Mouse (Mus musculus) lung, postnatal 4 days (tissue): Measurements from ENCODE around the gene Ncor2.

ENCODE experiments used
- DNase-seq, 2 experiments: peaks; one replicate each; pipeline ENCODE4 v3.0.0; 2021

The Ncor2 gene

GRCm38 (mm10) chr5:125143114-125143872 is 35.7 kb downstream of the Ncor2 start:
- no peak for DNase-seq

- DNase-seq, result peak; percentile 47 to 54
Measured at GRCm38 (mm10) chr5:125141916-125142315, 37.1 kb downstream of the Ncor2 start.

- DNase-seq, result no peak
Measured at GRCm38 (mm10) chr5:125141525-125141880, 37.5 kb downstream of the Ncor2 start.

GRCm38 (mm10) chr5:125140832-125141524 is 38.0 kb downstream of the Ncor2 start:
- DNase-seq, result peak; percentile 99 to 100

- DNase-seq, result peak; percentile 87 to 92
Measured at GRCm38 (mm10) chr5:125140151-125140699, 38.8 kb downstream of the Ncor2 start.

GRCm38 (mm10) chr5:125139669-125140068 is 39.4 kb downstream of the Ncor2 start:
- DNase-seq, result no peak

GRCm38 (mm10) chr5:125138841-125139430 is 40.1 kb downstream of the Ncor2 start:
- peak in 1 of 2 experiments; percentile 47 for DNase-seq

- DNase-seq, result no peak
Measured at GRCm38 (mm10) chr5:125137672-125138285, 41.2 kb downstream of the Ncor2 start.

- peak; percentile 48 to 65 for DNase-seq
Measured at GRCm38 (mm10) chr5:125136996-125137671, 41.9 kb downstream of the Ncor2 start.

GRCm38 (mm10) chr5:125136296-125136995 is 42.6 kb downstream of the Ncor2 start:
- no peak for DNase-seq

GRCm38 (mm10) chr5:125134795-125135468 is 44.1 kb downstream of the Ncor2 start:
- DNase-seq, result peak; percentile 78 to 87

GRCm38 (mm10) chr5:125134391-125134790 is 44.6 kb downstream of the Ncor2 start:
- peak; percentile 70 to 85 for DNase-seq

GRCm38 (mm10) chr5:125133651-125134050 is 45.4 kb downstream of the Ncor2 start:
- no peak for DNase-seq

- DNase-seq, result no peak
Measured at GRCm38 (mm10) chr5:125132566-125133260, 46.3 kb downstream of the Ncor2 start.

- no peak for DNase-seq
Measured at GRCm38 (mm10) chr5:125132069-125132468, 47.0 kb downstream of the Ncor2 start.

- DNase-seq, result no peak
Measured at GRCm38 (mm10) chr5:125130406-125130805, 48.6 kb downstream of the Ncor2 start.

GRCm38 (mm10) chr5:125128939-125129385 is 50.1 kb downstream of the Ncor2 start:
- no peak for DNase-seq

GRCm38 (mm10) chr5:125127920-125128319 is 51.1 kb downstream of the Ncor2 start:
- DNase-seq, result no peak

GRCm38 (mm10) chr5:125127426-125127825 is 51.6 kb downstream of the Ncor2 start:
- DNase-seq, result no peak

- no peak for DNase-seq
Measured at GRCm38 (mm10) chr5:125125966-125126464, 53.0 kb downstream of the Ncor2 start.
